Mouse (Mus musculus): ENCODE results near the gene Gm45837.

Gene Gm45837

GRCm38 (mm10) chr7:101465392-101465791 is 54.7 kb downstream of the Gm45837 start:
- DNase-seq (ENCODE audit: low read depth, low spot score): no peak

- no peak for DNase-seq (ENCODE audit: low read depth, low spot score)
Observed at GRCm38 (mm10) chr7:101465850-101466580, 55.3 kb downstream of the Gm45837 start.

- no peak for DNase-seq (ENCODE audit: low read depth, low spot score)
Observed at GRCm38 (mm10) chr7:101466581-101467081, 55.9 kb downstream of the Gm45837 start.

- no peak for DNase-seq (ENCODE audit: low read depth, low spot score)
Observed at GRCm38 (mm10) chr7:101471423-101471822, 60.7 kb downstream of the Gm45837 start.

DNA sequence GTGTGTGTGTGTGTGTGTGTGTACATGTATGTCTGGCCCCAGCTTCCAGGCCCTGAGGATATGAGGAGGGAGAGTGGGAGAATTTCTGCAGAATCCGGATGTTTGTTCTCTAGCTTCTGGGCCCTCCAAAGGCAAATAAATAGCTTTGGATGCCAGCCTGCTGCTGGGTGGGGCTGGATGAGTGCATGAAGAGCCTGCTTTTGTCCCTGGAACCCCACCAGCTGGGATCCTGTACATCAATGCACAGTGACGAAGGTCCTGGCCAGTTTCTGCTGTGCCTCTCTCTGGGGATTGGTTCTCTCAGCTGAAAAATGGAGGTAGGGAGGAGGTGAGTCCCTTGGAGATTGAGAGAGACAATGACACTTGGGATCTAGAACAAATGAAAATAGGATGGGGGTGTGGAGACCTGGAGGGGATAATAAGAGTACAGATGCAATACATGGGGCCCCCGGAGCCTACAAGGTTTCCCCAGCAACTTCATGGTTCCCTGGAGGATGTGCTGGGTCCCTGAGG is 61.3 kb downstream of the Gm45837 start:
- no peak for DNase-seq (ENCODE audit: low read depth, low spot score)

DNA sequence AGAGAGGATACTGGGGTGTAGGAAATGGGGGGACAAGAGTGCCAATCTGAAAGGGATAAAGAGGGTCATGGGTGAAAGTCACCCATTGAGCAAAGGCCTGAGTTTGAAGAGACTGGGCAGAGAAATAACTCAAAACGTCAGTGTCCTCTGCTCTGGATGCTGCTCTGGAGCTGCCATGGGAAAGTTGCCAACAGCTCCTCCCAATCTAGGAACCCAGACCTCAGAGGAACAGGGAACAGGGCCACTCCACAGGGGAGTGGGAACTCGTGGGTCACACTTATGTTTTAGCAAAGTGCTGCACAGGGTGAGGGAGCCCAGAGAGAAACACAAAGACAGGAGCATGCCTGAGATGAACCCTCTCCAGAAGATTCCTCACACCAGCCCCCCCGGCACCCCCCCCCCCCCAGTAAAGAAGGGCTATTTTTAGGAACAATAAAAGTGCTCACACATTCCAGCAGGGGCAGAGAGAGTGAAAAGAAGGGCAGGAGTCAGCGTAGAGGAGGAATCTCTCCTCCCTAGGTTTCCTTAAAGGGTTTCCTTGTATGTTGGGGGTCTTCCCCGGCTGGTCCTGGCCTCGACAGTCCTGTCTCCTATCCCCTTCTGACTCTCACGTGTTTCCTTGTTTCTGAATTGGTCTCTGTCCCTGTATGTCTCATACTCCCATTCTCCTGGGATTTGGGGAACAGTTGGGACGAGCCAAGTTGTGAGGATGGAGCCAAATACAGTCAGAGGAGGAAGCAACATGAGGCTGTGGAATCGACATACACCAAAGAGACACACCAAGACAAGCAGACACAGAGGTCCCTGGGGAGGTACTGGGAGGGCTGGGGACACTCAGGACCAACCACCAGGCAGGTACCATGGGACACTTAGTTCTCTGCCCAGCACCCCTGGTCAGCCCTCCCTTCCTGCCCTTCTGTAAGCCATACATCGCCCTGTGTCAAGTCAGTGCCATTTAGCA is 62.2 kb downstream of the Gm45837 start:
- no peak for DNase-seq (ENCODE audit: low read depth, low spot score)

- DNase-seq (ENCODE audit: low read depth, low spot score): no peak
Observed at GRCm38 (mm10) chr7:101474399-101474811, 63.7 kb downstream of the Gm45837 start.

- no peak for DNase-seq (ENCODE audit: low read depth, low spot score)
Observed at GRCm38 (mm10) chr7:101476028-101476427, 65.3 kb downstream of the Gm45837 start.

DNA sequence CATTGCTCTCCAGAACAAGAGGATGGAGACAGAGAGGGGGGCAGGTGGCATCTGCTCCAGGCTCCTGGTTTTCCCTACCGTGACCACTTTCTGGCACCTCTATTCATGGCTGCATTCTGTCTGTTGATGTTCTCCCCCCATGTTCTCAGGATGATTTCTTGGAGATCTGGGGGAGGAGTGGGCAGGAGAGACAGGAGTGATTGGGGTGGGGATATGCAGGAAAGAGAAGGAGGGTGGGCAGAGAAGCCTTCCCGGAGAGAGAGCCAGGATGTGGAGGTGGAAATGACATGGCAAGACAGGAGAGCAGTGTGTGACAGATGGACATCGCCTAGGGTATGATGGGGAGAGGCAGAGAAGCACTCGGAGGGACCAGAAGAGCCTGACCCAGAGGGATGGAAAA is 65.8 kb downstream of the Gm45837 start:
- no peak for DNase-seq (ENCODE audit: low read depth, low spot score)

GRCm38 (mm10) chr7:101477200-101477599 is 66.5 kb downstream of the Gm45837 start:
- DNase-seq (ENCODE audit: low read depth, low spot score): no peak

GRCm38 (mm10) chr7:101478099-101478498 is 67.4 kb downstream of the Gm45837 start:
- DNase-seq (ENCODE audit: low read depth, low spot score): no peak

DNA sequence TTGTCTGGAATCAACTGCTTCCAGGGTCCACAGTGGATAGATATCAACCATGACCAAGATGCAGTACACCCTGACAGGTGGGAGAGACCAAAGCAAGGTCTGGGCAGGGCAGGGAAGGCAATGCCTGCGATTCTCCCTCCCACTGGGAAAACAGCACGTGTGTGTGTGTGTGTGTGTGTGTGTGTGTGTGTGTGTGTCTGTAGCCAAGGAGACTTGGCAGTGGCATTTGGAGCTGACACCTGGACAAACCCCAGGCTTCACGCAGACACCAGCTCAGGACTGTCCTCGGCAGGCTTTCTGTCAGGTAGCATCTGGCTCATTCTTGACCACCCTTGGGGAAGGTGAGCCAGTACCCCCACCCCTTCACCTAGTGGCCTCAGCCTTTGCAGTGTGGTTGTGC is 69.2 kb downstream of the Gm45837 start:
- no peak for DNase-seq (ENCODE audit: low read depth, low spot score)

DNA sequence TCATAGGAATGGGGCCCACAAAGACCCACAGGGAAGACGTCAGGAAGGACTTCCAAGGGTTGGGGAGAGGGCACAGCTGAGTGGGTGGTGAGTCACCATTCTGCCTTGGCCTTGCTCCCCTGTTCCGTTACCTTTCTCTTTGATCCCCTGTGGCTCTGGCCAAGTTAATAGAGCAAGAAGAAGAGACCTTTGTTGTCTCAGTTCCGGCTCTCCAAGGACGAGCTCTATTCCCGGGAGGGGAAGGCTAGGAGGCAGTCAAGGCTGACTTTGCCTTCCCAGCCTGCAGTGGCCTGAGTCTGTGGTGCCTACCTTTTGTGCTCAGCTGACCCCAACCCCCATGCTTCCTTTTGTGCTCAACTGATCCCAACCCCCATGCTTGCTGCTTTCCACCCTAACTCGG is 70.0 kb downstream of the Gm45837 start:
- DNase-seq (ENCODE audit: low read depth, low spot score): no peak

DNA sequence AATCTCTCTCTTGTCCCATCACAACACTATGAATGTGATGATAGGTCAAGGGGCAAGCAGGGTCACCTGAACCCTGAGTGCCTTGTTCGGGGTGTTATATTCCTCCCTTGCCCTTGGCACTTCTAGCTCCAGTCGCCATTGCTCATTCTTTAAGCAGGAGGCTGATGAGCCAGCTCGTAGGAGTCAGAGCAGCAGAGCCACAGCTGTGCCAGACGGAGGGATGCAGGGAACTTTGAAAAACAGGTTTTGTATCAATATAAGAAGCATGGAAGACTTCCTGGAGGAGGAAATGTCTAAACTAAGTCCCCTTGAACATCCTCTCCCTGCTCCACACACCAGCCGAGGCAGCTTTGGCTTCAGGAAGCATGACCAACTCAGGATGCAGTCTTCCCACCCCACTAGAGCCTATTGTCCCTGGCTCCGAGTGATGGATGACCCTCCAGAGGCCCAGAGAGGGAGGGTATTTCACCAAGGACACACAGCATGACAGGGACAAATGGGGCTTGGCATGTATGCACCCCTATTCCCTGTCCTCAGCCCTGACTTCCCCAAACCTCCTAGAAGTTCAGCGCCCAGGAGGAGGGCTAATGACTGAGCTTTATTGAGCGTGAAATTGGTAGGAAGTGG is 71.3 kb downstream of the Gm45837 start:
- no peak for DNase-seq (ENCODE audit: low read depth, low spot score)

GRCm38 (mm10) chr7:101482499-101483081 is 71.9 kb downstream of the Gm45837 start:
- DNase-seq (ENCODE audit: low read depth, low spot score): no peak

- no peak for DNase-seq (ENCODE audit: low read depth, low spot score)
Observed at GRCm38 (mm10) chr7:101483498-101484115, 72.9 kb downstream of the Gm45837 start.

GRCm38 (mm10) chr7:101487102-101487501 is 76.4 kb downstream of the Gm45837 start:
- DNase-seq (ENCODE audit: low read depth, low spot score): no peak

- DNase-seq (ENCODE audit: low read depth, low spot score): no peak
Observed at GRCm38 (mm10) chr7:101490952-101491351, 80.3 kb downstream of the Gm45837 start.

GRCm38 (mm10) chr7:101498385-101498784 is 87.7 kb downstream of the Gm45837 start:
- DNase-seq (ENCODE audit: low read depth, low spot score): no peak

- no peak for DNase-seq (ENCODE audit: low read depth, low spot score)
Observed at GRCm38 (mm10) chr7:101499251-101499650, 88.6 kb downstream of the Gm45837 start.

GRCm38 (mm10) chr7:101499701-101500100 is 89.0 kb downstream of the Gm45837 start:
- DNase-seq (ENCODE audit: low read depth, low spot score): no peak
